Mouse (Mus musculus) urinary bladder, postnatal 36 days (tissue): ENCODE measurements at regions not wholly inside any gene's neighbourhood (a gene's known extent, or its start where the extent isn't known, plus 50 kb on each side); places are given as distances from the start of the nearest gene placed in this dataset.

Source experiments
- DNase-seq, 2 experiments: peaks; one replicate each; pipeline ENCODE4 v3.0.0; 2022; ENCODE audit warnings: low spot score in 2 of 2, mixed read lengths in 1 of 2

GRCm38 (mm10) chrX:164878336-164878735 lies 101.8 kb downstream of the Mospd2 start:
- no peak for DNase-seq

GRCm38 (mm10) chrX:164840393-164840792 lies 139.8 kb downstream of the Mospd2 start:
- DNase-seq: no peak

- no peak for DNase-seq
Measured at GRCm38 (mm10) chrX:164820906-164821305, 159.3 kb downstream of the Mospd2 start.

GRCm38 (mm10) chrX:164787293-164787692 lies 192.9 kb downstream of the Mospd2 start:
- DNase-seq: no peak

- no peak for DNase-seq
Measured at GRCm38 (mm10) chrX:164764919-164765318, 215.3 kb downstream of the Mospd2 start.

- peak in 1 of 2 experiments; percentile 10 for DNase-seq
Measured at GRCm38 (mm10) chrX:164763764-164764445, 216.3 kb downstream of the Mospd2 start.

GRCm38 (mm10) chrX:164745552-164746217 lies 234.5 kb downstream of the Mospd2 start:
- DNase-seq: no peak
